Mouse (Mus musculus) 3T3-L1 (cell line): ENCODE results near the gene Cdk5r1.
"Not testable (repeated sequence)": the region's sequence is repeated elsewhere in the genome, so short reads cannot be mapped to it uniquely, and the experiment has no call there.

ENCODE experiments used
- DNase-seq: peaks from one replicate; pipeline ENCODE4 v3.0.0-alpha.2; 2015; ENCODE audit warnings: low read depth, low spot score

Cdk5r1 gene

DNA sequence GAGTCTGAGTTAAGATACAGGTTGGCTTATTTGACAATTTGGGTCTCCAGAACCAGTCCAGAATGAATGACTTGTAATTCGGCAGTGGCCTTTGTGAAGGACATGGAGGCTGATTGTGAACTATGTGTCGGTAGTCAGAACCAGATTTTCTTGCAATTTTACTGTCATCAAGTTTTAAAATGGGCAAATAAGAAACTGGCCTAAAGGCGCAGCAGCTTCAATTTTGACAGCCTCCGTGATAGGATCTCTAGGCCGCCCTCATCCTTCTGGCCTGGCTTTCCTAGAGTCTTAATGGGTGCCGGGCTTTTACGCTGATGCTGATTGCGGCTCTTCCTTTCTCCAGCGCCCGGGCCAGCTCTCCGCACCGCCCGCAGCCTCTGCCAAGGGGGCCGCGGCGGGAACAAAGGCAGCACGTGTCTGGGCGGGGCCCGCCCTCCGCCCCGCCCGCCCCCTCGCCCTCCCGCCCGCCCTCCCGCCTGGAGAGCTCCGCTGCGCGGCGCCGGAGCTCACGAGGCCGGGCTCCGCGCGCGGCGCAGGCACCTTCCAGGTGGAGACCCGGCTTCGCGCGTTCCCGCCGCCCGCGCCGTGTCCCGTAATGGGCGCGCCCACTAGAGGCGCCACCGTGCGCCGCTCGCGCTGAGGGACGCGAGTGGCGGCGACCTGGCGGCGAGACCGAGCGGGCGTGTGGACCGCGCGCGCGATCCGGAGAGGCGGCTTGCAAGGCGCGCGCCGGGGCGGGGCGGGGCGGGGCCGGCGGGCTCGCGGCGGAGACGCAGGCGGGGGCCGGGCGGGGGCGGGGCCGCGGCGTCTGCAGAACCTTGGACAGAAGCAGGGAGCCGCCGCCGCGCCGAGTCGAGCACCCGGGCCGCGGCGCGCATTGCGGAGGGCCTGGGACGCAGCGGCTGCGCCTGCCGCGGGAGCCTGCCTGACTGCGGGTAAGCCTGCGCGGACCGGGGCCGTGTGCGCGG is at the start of gene Cdk5r1:
Gene Cdk5r1 (plus strand): TSS at position 802 of the 968 bp plus-strand sequence.
- DNase-seq = peak; percentile 69

DNA sequence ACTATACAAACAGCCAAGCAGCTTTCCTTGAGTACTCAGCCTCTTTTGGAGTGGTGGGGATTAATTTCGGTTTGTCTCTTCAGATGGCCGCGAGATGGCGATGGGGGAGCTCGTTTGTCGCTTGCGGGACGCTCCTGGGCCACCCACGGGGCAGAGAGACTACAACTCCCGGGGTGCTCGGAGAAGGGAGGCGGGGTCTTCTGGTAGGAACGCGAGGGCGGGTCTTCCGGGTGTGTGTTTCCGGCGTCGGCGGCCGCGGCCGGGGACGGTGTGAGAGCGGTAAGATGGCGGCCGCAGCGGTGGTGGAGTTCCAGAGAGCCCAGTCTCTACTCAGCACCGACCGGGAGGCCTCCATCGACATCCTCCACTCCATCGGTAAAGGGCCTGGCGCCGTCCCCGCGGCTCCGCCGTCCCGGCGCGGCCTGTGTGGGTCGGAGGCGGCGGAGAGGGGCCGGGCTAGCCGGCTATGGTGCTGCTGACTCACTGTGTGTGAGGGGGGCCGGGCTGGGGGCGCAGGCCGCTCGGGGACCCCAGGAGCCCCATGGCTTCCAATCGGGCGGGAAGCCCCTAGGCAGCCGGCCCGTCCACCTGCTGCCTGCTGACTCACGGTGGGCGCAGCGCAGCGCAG is 48.3 kb upstream of the Cdk5r1 start, which contains the start of gene Psmd11:
Gene Psmd11 (plus strand): TSS at position 235 of the 628 bp plus-strand sequence.
- peak; percentile 96 for DNase-seq

GRCm38 (mm10) chr11:80429009-80429475 is 47.8 kb upstream of the Cdk5r1 start:
- DNase-seq = peak; percentile 58

GRCm38 (mm10) chr11:80429500-80430166 is 47.2 kb upstream of the Cdk5r1 start:
- peak; percentile 21 for DNase-seq

DNA sequence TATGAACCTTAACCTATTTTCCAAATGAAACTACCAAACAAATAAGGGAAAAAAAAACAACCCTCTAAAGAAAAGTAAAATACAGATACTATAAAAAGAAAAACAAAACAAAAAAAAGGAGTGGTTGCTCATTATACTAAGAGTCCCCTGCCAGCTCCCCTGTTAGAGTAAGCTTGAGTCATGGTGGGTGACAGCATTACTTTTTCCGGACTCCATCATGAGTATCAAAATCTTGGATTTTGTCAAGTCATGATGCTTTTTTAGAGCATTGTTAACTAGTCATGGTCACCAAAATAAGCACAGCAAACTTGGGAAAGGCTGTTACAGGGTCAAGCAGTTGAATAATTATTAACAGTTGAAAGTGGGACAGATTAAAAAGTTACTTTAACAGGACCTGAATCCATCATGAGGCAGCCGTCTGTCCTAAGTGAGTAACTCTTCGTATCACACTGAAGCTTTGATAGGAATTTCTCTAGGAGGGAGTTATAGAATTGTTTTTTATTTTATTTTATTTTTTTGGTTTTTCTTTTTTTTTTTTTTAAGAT is 46.4 kb upstream of the Cdk5r1 start:
- peak; percentile 53 for DNase-seq

GRCm38 (mm10) chr11:80446916-80447315 is 29.9 kb upstream of the Cdk5r1 start:
- no peak for DNase-seq

DNA sequence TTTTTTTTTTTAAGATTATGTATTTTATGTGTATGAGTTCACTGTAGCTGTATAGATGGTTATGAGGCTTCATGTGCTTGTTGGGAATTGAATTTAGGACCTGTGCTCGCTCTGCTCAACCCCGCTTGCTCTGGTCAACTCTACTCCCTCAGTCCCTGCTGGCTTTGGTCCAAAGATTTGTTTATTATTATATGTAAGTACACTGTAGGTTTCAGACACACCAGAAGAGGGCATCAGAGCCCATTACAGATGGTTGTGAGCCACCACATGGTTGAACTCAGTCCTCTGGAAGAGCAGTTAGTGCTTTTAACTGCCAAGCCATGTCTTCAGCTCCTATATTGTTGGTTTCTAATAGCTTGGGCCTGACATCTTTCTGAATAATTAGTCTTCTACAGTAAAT is 27.0 kb upstream of the Cdk5r1 start:
- peak; percentile 31 for DNase-seq

- DNase-seq = no peak
Measured at GRCm38 (mm10) chr11:80452242-80452641, 24.6 kb upstream of the Cdk5r1 start.

- peak; percentile 69 for DNase-seq
Measured at GRCm38 (mm10) chr11:80453198-80453597, 23.6 kb upstream of the Cdk5r1 start.

GRCm38 (mm10) chr11:80463605-80464130 is 13.2 kb upstream of the Cdk5r1 start:
- DNase-seq = not testable (repeated sequence)

- no peak for DNase-seq
Measured at GRCm38 (mm10) chr11:80471836-80472605, 4.8 kb upstream of the Cdk5r1 start.

- peak; percentile 44 for DNase-seq
Measured at GRCm38 (mm10) chr11:80474175-80474691, 2.6 kb upstream of the Cdk5r1 start.

DNA sequence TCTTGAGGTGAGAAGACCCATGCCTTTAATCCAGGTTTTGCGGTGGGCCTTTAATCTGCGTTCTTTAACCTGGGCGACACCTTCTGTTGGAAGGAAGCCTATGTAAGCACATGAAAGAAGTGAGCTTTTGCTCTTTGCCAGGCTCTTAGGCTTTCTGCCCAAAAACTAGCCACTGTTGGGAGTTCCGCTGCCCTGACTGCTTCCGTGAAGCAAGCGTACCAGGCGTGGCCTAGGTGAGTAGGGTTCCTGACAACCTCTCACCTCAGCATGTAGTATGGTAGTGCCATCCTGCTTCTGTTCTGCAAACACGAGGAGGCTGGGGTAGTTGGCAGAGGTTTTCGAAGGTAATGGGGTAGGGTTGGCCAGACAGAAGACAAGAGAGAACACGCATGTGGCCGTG is 2.0 kb upstream of the Cdk5r1 start:
- DNase-seq = no peak

DNA sequence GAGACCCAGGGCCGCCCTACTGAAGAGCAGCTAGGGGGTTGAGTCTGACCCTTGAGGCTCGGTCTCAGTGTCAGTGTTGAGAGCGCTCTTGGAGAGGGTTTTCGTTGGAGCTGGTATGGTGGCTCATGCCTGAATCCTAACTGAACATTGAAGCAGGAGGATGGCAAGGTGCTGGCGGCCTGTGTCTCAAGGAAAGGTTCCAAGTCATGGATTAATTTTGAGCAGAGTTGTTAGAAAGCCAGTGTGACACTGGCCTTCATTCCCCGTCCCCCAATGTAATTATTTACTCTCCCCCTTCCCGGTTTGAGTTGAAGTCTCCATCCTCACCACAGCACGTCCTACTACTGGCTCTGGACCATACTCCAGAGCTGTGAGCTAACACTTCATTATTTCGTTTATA is 1.3 kb upstream of the Cdk5r1 start:
- no peak for DNase-seq

DNA sequence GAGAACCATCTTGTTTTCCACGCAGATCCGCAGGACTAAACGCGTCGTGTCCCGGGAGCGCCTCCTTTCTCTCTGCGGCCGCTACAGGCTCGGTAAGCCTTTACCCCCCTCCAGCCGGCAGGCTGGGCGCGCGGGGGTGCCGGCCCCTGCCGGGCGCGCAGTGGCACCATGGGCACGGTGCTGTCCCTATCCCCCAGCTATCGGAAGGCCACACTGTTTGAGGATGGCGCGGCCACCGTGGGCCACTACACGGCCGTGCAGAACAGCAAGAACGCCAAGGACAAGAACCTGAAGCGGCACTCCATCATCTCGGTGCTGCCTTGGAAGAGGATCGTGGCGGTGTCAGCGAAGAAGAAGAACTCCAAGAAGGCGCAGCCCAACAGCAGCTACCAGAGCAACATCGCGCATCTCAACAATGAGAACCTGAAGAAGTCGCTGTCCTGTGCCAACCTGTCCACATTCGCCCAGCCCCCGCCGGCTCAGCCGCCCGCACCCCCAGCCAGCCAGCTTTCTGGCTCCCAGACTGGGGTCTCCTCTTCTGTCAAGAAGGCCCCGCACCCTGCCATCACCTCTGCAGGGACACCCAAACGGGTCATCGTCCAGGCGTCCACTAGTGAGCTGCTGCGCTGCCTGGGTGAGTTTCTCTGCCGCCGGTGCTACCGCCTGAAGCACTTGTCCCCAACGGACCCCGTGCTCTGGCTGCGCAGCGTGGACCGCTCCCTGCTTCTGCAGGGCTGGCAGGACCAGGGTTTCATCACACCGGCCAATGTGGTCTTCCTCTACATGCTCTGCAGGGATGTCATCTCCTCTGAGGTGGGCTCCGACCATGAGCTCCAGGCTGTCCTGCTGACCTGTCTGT is 747 bp downstream of the Cdk5r1 start:
- no peak for DNase-seq

DNA sequence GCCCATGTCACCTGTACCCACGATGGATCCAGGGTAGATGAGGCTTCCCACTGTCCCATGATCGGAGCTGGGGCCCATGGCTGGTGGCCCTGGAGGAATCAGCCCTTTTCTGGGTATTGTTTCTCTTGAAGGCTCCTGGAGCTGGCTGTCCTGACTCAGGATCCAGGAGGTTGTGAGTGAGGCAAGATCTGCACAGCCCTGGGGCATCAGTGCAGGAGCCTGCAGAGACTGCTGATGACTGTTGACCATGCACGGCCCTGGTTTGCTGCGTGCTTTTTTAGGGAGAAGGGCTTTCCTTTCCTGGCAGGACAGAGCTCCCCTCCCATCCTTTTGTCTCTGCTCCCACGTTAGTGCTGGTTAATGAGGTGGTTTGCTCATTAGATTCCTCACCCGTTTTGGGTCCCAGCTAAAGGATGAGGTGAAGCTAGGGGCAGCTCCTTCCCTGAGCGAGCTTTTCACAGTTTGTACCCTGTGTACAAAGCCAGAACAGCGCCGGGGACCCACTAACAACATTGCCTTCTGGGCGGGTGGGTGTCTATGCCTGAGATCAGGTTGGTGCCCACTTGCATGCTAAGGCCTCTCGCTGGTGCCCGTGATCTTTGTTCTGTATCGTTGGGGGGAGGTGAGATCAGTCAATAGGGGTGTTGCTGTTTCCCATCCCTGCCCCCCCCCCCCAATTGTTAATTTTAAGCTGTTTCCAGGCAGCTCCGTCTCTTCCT is 2.0 kb downstream of the Cdk5r1 start:
- DNase-seq = peak; percentile 31

DNA sequence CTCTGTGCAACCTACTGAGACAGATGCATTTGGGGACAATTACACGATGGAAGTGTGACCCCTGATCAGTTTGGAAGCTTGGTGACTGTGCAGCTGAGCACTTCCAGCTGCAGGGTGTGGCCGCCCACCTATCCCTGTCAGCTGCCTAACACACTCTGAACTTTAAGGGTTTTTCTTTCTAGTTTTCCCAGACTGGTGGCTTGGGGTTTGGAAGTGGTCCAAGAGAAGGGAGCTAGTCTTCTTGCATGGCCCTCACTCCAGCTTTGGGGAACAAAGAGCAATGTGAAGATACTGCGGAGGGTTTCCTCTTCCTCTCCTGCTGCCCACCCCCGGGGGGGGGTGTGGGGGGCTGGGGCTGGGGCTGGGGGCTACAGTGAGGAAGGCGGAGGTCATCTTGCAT is 2.6 kb downstream of the Cdk5r1 start:
- peak; percentile 56 for DNase-seq

- DNase-seq = no peak
Measured at GRCm38 (mm10) chr11:80479906-80480866, 3.4 kb downstream of the Cdk5r1 start.
